Mouse (Mus musculus) midbrain, embryonic 16.5 days (tissue): Measurements from ENCODE around the gene Rab3il1. TPM values are rescaled to one million over a fixed set of nuclear protein-coding genes. Genes with fewer than 3 reads are reported as not detected.

ENCODE experiments used
- ATAC-seq: fragments of 200-750 bp; cut with Nextera tagmentation; 2 replicates; pipeline ENCODE4 v1.8.0; 2017; ENCODE audit warnings: moderate TSS enrichment
- H3K27ac ChIP-seq: fragments of 300-500 bp; sonication (generic); 2 replicates; pipeline ENCODE4 v1.5.1; 2014; ENCODE audit warnings: mild to moderate bottlenecking, low read length, mixed read lengths
- H3K27me3 ChIP-seq: fragments of 300-500 bp; sonication (generic); 2 replicates; pipeline ENCODE4 v1.6.1; 2014; ENCODE audit warnings: low read depth, low read length, mixed read lengths; ENCODE audit not compliant: control insufficient read depth, insufficient read depth
- H3K36me3 ChIP-seq: fragments of 300-500 bp; sonication (generic); 2 replicates; pipeline ENCODE4 v1.6.1; 2014; ENCODE audit warnings: mild to moderate bottlenecking, low read length, moderate library complexity, mixed read lengths; ENCODE audit not compliant: control insufficient read depth, insufficient read depth
- H3K4me1 ChIP-seq: fragments of 300-500 bp; sonication (generic); 2 replicates; pipeline ENCODE4 v1.6.1; 2014; ENCODE audit warnings: mild to moderate bottlenecking, low read length, mixed read lengths; ENCODE audit not compliant: control insufficient read depth, insufficient read depth
- H3K4me2 ChIP-seq: fragments of 300-500 bp; sonication (generic); 2 replicates; pipeline ENCODE4 v1.6.1; 2014; ENCODE audit warnings: mild to moderate bottlenecking, low read length, mixed read lengths
- H3K4me3 ChIP-seq: fragments of 300-500 bp; sonication (generic); 2 replicates; pipeline ENCODE4 v1.5.1; 2014; ENCODE audit warnings: low read depth, mild to moderate bottlenecking, low read length, moderate library complexity, mixed read lengths
- H3K9ac ChIP-seq: fragments of 300-500 bp; sonication (generic); 2 replicates; pipeline ENCODE4 v1.6.1; 2014; ENCODE audit warnings: low read depth, low read length, mixed read lengths
- H3K9me3 ChIP-seq: fragments of 300-500 bp; sonication (generic); replicated peaks from 2 replicates; pipeline ENCODE4 v1.6.1; 2014; ENCODE audit warnings: mild to moderate bottlenecking, low read length, mixed read lengths; ENCODE audit not compliant: control insufficient read depth, poor library complexity, severe bottlenecking
- WGBS: fragments of 180-500 bp; shearing (Covaris S2); extraction: QIAGEN DNeasy Blood & Tissue Kit; methylation state at CpG from one replicate; pipeline ENCODE4 v1.1.7; 2014; 5-methylcytosine and 5-hydroxymethylcytosine counted together
- polyA plus RNA-seq: library from polyadenylated mRNA; unstranded; fragments of >200 nt; fragmentation: Nextera tagmentation; extraction: Ambion mirVana; gene quantifications from 2 replicates; pipeline ENCODE4 v1.2.1, GENCODE M21; 2015

Gene Rab3il1
- polyA plus RNA-seq, 1 experiment from 2014 or later: 21.4 TPM

- 87% methylated on average over 4 of the region's 4 CpGs for WGBS
- H3K27me3 ChIP-seq: no peaks in the 10 kb centered on the region
- H3K4me2 ChIP-seq: no peak overlapping the region
- no peaks in the 10 kb centered on the region for H3K36me3 ChIP-seq
- no peak overlapping the region for H3K27ac ChIP-seq
- H3K4me3 ChIP-seq: no peak overlapping the region
- H3K9ac ChIP-seq: no peak overlapping the region
- peaks cover 12% of the 10 kb centered on the region for H3K4me1 ChIP-seq
- no peak for ATAC-seq
- no peaks in the 10 kb centered on the region for H3K9me3 ChIP-seq
Measured at GRCm38 (mm10) chr19:10016151-10016550, 14.7 kb downstream of the Rab3il1 start.

- Histone ChIP-seq H3K27ac (peak overlapping the region; percentile 23; the same call in 1 of the 2 replicates), H3K4me3 (peak overlapping the region; percentile 65), H3K27me3 (no peaks in the 10 kb centered on the region), H3K9ac (peak overlapping the region; percentile 79), H3K4me1 (peaks cover 12% of the 10 kb centered on the region), H3K4me2 (peak overlapping the region; percentile 75), H3K36me3 (no peaks in the 10 kb centered on the region), H3K9me3 (no peaks in the 10 kb centered on the region)
- WGBS: 5% methylated on average over 40 of the region's 44 CpGs
- ATAC-seq: peak; percentile 94
Measured at GRCm38 (mm10) chr19:10017637-10018526, 16.4 kb downstream of the Rab3il1 start.

- Histone ChIP-seq H3K4me1 (peaks cover 12% of the 10 kb centered on the region), H3K4me2 (peak overlapping the region; percentile 75), H3K9me3 (no peaks in the 10 kb centered on the region), H3K27me3 (no peaks in the 10 kb centered on the region), H3K4me3 (peak overlapping the region; percentile 65), H3K27ac (no peak overlapping the region), H3K9ac (peak overlapping the region; percentile 79), H3K36me3 (no peaks in the 10 kb centered on the region)
- ATAC-seq: peak; percentile 5; the same call in 1 of the 2 replicates
- WGBS: 2% methylated on average over 3 of the region's 3 CpGs
Measured at GRCm38 (mm10) chr19:10018527-10018818, 17.0 kb downstream of the Rab3il1 start.

GRCm38 (mm10) chr19:10019214-10019760 lies 17.8 kb downstream of the Rab3il1 start:
- H3K9me3 ChIP-seq: no peaks in the 10 kb centered on the region
- no peak overlapping the region for H3K27ac ChIP-seq
- no peak for ATAC-seq
- 73% methylated on average over 4 of the region's 4 CpGs for WGBS
- peak overlapping the region; percentile 79 for H3K9ac ChIP-seq
- H3K36me3 ChIP-seq: no peaks in the 10 kb centered on the region
- H3K4me2 ChIP-seq: peak overlapping the region; percentile 75
- H3K4me1 ChIP-seq: peaks cover 12% of the 10 kb centered on the region
- H3K4me3 ChIP-seq: peak overlapping the region; percentile 65
- no peaks in the 10 kb centered on the region for H3K27me3 ChIP-seq

- no peak overlapping the region for H3K9ac ChIP-seq
- no peak for ATAC-seq
- 95% methylated on average over 2 of the region's 2 CpGs for WGBS
- H3K4me1 ChIP-seq: peaks cover 12% of the 10 kb centered on the region
- no peak overlapping the region for H3K27ac ChIP-seq
- H3K27me3 ChIP-seq: no peaks in the 10 kb centered on the region
- H3K4me3 ChIP-seq: no peak overlapping the region
- H3K36me3 ChIP-seq: no peaks in the 10 kb centered on the region
- no peak overlapping the region for H3K4me2 ChIP-seq
- H3K9me3 ChIP-seq: no peaks in the 10 kb centered on the region
Measured at GRCm38 (mm10) chr19:10021981-10022380, 20.5 kb downstream of the Rab3il1 start.

- H3K9me3 ChIP-seq: no peaks in the 10 kb centered on the region
- WGBS: 60% methylated on average over 5 of the region's 5 CpGs
- H3K4me2 ChIP-seq: no peak overlapping the region
- no peaks in the 10 kb centered on the region for H3K27me3 ChIP-seq
- H3K4me1 ChIP-seq: peaks cover 12% of the 10 kb centered on the region
- no peak overlapping the region for H3K4me3 ChIP-seq
- 0 out of 2 replicates have a peak overlapping the region, but pooled peaks have one; percentile 17 for H3K27ac ChIP-seq
- no peak overlapping the region for H3K9ac ChIP-seq
- no peak for ATAC-seq
- no peaks in the 10 kb centered on the region for H3K36me3 ChIP-seq
Measured at GRCm38 (mm10) chr19:10022414-10023303, 21.2 kb downstream of the Rab3il1 start.

GRCm38 (mm10) chr19:10023304-10023758 lies 21.9 kb downstream of the Rab3il1 start:
- Histone ChIP-seq H3K4me2 (no peak overlapping the region), H3K27ac (peak overlapping the region; percentile 17; the same call in 1 of the 2 replicates), H3K4me3 (no peak overlapping the region), H3K36me3 (no peaks in the 10 kb centered on the region), H3K9ac (no peak overlapping the region), H3K9me3 (no peaks in the 10 kb centered on the region), H3K27me3 (no peaks in the 10 kb centered on the region), H3K4me1 (peaks cover 11% of the 10 kb centered on the region)
- ATAC-seq: no peak
- 70% methylated on average over 9 of the region's 9 CpGs for WGBS

- H3K36me3 ChIP-seq: no peaks in the 10 kb centered on the region
- no peak overlapping the region for H3K4me3 ChIP-seq
- 28% methylated on average over 8 of the region's 8 CpGs for WGBS
- H3K9me3 ChIP-seq: no peaks in the 10 kb centered on the region
- peak overlapping the region; percentile 50 for H3K27ac ChIP-seq
- no peaks in the 10 kb centered on the region for H3K27me3 ChIP-seq
- H3K4me1 ChIP-seq: no peaks in the 10 kb centered on the region
- no peak overlapping the region for H3K9ac ChIP-seq
- peak; percentile 61 for ATAC-seq
- no peak overlapping the region for H3K4me2 ChIP-seq
Measured at GRCm38 (mm10) chr19:10025169-10025875, 23.9 kb downstream of the Rab3il1 start.
